Mouse (Mus musculus): ENCODE data around the gene Doc2b. TPM values are rescaled to one million over a fixed set of nuclear protein-coding genes. Genes with fewer than 3 reads are reported as not detected.

The Doc2b gene
- total RNA-seq (2021), result 10 to 100 TPM; 10.6 to 23.5 TPM
- 9.5 and 13.9 TPM in 2 replicates for polyA plus RNA-seq (2012; rRNA removed)
- long read RNA-seq, full-length matches to known transcripts, result 1 of 5 reads
- long read RNA-seq, partial matches to known transcripts, result 0 of 5 reads
- long read RNA-seq, other reads (novel, unspliced or antisense), result 4 of 5 reads

DNA sequence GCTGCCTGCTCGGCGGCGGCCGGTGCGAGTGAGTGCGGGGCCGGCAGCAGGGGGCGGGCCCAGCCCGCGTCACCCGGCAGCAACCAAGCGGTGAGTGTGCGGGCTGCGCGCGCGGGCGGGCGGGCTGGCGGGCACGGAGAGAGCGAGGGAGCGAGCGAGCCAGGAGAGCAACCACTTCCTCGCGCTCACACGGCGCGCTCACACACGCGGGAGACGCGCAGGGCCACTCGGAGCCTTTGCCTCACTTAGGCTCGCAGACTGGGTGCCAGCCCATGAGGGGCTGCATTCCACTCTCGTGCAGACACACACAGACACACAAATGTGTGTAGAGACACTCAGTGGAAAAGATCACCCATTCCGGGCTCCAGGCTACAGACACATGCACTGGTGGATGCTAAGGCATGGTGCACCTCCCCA is at the start of gene Doc2b:
TSS of gene Doc2b (minus strand) at position 21 of the 417 bp plus-strand sequence.
- peak; percentile 81 for DNase-seq

DNA sequence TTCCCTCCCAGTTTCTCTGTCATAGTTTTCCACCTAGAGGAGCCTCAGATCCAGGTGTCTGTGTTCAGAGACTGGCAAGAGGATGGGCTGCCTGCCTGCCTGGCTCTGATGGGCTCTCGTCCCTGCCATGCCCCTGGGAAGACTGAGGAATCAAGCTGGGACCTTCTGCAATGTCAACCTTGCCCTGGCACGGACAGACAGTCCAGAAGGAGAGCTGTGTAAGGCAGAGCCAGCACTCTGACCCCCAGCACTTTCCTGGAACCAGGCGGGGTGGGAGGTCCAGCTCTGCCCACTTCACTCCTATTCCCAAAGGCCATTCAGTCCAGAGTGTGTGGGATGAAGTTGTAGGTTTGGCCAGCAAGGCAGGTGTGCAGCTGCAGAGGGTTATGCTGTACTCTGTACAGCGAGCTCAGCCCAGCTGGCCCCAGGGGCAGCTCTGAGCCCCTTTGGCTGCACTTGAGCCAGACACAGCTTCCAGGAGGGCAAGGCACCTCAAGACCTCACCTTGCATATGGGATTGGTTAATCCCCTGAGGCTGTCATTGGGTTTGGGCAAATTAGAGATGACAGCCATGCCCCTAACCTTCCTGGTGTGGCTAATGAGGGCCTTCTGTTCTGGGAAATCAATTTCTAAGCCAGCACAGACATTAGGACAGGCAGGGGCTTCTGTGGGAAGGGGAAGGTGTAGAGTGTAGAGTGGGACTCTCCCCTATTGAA is 47.2 kb upstream of the Doc2b start:
- no peak for DNase-seq

DNA sequence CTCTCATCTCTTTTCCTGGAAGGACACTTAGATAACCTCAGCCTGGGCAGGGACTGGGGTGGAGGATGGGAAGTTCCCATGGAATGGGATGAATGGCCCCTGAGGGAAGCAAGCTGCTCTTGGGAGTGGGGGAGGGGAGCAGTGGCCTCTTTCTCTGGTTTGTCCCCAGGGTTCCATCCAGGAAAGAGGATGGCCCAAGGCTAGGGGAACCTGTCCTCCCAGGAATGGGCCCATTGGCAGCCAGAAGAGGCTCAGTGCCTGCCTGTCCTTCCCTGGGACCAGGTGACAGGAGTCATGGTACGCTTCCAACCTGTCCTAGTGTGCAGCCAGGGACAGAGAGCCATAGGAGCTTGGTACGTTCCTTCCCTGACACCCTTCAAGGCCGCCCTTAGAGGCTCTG is 45.7 kb upstream of the Doc2b start:
- DNase-seq, result no peak

DNA sequence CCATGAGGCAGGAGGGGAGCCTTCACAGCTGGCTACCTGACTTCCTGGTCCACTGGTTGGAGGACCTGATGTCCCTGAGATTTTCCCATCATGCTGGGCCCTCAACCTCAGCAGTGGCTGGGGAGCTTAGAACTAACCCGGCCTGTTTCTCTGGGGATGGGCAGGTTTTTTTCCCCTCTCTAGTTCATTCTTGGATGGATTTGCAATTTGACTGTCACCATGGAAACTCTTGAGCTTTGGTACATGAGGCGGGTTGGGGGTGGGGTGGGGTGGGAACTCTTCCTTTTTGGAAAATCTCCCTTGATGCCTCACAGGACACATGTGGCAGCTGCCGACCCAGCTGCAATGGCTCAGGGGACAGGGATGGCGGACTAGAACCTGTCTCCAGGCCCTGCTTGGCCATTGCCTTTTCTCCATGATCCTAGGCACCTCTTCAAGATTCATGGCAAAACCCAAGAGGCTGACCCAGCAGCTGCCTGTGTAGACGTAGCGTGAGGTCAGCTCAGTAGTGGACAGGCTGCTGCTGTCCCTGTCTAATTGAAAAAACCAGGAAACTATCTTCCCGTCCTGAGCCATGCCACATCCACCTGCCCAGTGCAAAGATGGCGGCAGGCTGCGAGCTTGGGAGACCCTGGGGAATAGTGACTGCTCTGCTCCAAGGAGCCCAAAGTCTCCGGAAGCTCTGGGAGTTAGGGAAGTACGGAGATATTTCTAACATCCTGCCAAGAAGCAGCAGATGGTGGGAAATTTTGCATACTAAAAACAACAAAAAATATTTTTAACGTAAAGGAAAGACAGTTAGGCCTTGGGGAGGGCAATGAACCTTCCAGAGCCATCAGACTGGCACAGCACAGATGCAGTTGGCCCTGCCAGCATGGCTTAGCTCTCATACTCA is 43.9 kb upstream of the Doc2b start:
- DNase-seq, result no peak

DNA sequence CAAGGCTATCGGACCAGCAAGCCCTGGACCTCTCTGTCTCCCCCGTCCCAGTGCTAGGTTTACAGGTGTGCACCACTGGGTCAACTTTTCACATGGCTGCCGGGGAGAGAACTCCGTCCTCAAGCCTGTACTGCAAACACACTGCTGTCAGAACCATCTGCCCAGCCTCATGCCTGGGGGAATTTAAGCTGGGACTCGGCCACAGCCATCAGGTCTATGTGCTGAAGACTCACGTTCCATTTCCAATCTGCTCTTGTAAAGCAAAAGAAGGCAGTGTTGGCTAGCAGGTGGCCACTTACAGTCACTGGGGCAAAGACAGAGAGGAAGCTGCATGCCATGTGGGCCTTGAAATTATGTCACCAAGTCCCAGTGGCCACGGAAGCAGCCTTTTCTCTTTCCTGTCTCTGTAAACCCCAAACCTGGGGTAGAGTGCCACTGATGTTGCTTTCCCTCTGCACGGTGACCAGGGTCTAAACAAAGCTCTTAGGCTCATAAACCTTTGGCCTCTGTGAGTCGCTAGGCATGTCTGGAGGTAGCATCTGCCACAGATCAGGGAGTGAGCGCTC is 43.1 kb upstream of the Doc2b start:
- no peak for DNase-seq

DNA sequence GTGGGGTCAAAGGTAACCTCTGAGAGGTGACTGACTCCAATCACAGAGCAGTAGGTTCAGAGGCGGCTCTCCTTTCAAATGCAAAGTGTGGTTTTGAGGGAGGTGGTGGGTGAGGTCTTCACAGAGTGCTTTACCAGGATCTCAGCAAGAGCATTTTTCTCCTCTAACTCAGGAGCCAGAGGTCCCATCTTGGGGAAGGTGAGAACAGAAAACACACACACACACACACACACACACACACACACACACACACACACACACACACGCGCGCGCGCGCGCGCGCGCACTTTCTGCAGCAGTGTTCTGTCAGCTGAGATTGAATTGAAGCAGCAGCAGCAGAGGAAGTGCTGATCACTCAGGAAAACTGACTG is 40.4 kb upstream of the Doc2b start:
- no peak for DNase-seq

DNA sequence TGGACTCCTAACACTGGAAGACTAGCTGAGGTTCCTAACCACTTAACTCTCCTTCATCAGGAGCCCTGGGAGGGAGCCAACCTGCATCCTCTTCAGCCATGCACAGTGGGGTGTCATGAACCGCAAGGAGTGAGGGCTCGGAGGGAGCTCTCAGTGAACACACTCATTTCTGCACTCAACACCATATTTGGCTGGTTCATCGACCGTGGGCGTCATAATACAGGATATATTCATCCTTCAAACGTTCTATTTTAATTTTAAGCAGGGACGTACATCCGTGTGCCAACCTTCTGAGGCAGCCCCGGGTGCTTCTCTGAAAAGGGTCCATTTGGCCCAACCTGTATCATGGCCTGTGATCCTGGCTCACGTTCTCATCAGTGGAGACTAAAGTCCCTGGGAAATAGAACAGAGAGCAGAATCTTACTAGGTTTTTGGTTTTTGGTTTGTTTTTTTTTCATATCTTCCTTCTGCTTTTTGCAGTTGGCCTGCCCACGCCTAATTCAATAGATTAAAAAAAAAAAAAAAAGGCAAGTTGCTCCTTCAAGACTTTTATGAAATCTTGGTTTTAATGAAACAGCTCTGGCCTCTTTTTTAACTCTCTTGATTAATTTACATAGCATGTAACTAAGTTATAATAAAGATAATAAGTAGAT is 39.9 kb upstream of the Doc2b start:
- DNase-seq, result no peak

DNA sequence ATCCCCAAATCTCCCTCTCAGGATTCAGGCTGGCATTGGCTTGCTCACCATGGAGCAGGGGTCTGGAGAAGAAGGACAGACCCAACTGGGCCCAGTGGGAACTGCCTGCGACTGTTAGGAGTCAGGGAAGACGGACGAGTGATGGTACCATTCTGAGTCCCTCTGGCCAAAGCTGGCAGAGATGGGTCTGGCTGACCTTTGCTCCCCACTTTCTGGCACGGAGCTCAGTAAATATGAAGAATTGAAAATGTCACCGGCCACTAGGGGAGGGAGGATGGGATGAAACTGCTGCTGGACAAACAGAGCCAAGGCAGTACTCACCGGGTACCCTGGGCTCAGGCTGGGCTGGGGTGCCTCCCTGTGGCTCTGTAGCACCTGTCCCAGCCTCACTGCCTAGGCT is 37.2 kb upstream of the Doc2b start:
- peak; percentile 35 for DNase-seq

DNA sequence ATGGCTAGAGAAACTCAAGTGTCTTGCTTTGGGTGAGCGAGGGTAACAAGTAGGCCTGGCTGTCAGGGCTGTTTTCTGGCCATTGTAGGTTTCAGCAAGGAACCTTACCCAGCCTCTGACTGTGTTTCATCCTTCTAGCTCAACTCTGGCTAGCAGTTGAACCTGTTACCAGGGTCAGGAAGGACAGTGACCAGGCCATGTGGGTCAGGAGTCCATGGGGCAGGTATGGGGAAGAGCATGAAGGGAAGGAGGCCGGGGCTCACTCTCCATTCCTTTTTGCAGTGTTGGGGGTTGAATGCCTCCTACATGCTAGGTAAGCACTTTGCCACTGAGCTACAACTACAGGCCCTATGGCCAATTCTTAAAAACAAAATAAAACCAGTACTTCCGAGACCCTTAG is 34.5 kb upstream of the Doc2b start:
- DNase-seq, result no peak

DNA sequence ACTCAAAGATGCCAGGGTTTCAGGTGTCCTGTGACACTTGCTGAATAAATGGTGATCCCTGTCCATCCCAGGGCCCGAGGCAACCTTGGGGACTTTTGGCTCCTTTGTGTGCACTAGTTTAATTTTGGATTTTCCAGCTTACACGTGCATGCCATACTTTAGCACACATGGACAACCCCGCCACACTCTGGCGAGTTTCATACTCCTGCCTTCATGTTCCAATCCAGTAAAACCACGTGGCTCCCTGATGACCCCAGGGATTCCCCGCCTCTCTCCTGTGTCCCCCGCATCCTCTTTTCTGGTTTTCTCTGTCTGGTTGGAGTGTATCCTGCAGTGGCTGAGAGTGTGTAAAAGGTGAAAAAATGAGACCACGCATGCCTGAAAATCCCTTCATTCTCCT is 31.6 kb upstream of the Doc2b start:
- DNase-seq, result no peak

DNA sequence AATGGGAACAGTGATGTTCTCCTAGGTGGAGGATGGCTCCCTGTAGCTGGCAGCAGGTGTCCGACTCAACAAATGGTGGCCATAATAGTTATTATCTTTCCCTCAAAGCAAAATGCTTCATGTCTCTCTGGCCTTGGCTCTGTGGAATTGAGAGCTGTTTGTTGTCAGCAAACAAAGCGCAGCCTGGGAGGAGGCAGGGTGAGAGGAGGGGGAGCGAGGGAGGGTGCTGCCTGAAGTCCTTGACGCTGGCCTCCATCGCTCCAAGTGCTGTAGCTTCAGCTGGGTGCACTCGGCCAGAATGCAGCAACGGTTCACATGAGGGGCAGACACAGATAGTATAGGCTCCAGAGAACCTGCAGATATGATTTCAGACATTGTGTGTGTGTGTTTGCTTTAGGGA is 27.7 kb upstream of the Doc2b start:
- DNase-seq, result peak; percentile 73

DNA sequence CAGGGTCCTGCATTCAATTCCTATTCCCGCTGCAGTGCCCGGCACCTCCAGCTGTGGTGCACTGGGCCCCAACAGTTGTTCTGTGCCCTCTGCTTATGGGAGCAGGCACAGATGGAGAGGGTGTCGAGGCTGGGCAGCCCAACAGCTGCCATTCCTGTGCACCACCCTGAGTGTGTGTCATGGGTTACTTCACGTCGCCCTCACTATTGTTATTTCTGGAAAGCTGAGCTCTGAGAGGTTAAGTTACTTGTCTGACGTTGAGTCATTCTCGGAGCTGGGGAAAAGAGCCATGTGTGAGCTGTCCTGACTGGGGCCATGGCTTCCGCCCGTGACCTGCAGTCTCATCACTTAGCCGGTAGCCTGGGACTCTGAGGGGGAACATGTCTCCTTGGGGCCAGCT is 17.2 kb upstream of the Doc2b start:
- DNase-seq, result peak; percentile 80

DNA sequence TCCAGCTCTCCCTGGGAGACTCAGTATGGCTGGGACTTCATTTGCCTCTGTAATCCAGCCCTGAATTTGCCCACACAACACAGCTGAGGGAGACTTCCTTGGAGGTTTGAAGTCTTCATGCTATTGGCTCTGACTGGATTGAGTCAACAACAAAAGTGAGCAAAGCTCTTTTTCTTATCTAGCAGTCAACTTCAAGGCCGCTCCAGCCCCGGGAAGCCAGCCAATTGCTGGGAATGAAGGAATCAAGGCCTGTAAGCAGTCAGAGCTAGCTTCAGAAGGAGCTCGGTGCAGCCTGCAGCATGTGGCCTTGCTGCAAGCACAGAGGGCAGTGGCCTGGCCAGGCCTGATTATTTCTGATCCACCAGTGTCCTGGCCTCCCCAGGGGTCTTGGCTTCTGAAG is 16.1 kb upstream of the Doc2b start:
- peak; percentile 99 for DNase-seq

DNA sequence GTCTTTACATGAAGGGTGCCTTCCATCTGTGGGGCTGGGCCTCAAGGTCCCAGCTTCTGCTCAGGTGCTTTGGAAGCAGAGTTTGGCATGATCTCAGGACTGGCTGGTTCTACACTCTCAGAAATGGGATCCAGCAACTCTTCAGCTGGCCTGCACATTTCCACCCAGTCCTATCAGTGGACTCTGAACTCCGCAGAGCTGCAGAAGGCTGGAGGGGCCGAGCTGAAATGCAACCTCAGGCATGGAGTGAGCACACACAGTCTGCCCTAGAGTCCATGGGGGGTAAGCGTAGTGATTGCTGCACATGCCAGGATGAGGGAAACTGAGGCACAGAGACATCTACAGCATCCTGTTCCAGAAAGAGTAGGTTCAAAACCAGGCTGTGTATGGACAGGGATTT is 14.7 kb upstream of the Doc2b start:
- no peak for DNase-seq

DNA sequence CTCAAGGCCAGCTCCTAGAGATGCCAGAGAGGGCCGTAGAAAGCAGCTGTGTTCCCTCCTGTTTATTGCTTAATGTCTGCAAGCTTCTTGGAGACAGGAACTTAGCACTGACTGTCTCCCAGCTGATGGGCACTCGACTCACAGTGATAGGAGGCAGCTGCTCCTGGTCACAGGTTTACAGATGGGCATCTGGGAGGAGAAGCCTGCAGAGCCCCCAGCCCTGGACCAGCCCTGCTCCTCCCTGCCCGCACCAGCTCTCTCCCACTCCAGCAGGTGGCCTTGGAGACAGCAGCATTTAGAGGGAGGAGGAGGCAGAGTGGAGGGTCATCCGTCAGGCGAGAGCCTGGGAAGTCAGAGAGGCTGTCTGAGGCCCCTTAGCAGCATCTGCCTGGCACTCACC is 11.6 kb upstream of the Doc2b start:
- peak; percentile 64 for DNase-seq

DNA sequence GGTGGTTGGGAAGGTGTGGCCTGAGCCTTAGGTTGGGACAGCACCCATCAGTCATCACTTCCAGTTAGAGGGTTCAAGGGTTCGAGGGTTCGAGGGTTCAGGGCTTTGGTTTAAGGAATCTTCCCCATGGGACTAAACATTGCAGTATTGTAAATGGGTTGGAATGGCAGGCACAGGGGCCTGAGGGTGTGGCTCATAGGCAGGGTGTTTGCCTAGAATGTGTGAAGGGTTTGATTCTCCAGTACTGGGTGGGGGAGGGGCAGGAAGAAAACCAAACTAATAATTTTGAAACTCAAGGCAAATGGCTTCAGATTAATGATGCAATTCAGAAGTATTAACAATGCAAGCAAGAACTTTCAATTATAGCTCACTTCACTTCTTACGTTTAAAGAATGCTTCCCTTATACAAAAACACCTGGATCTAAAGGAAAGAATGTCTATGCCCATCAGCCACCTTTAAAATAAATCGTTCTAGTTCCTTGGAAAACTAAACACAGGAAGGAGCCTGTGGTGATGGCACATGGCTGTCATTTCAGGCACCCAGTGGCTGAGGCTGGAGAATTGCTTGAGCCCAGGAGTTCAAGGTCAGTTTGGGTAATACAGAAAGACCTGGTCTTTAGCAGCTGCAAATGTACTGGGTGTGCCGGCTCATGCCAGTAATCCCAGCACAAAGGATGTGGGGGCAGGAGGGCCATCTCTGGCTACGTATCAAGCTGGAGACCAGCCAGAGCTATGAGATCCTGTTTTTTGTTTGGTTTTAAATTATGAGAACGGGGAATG is 6.1 kb upstream of the Doc2b start:
- no peak for DNase-seq

DNA sequence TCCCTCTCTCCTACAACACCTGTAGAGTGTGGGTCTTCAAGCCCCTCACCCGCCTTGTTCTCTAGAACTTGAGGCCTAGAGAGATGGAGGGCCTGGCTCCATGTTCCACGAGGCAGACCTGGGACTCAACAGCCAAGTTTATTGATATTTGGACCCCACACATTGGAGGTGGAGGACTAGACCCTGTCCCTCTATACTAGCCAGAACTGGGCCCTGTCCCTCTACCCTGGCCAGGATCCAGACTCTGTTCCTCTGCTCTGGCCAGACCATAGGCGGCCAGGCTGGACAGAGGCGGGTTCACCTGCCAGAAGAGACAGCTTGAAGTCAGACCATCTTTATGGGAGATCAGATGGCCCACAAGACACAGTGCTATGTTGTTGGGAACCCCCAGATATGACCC is 5.5 kb upstream of the Doc2b start:
- DNase-seq, result no peak

DNA sequence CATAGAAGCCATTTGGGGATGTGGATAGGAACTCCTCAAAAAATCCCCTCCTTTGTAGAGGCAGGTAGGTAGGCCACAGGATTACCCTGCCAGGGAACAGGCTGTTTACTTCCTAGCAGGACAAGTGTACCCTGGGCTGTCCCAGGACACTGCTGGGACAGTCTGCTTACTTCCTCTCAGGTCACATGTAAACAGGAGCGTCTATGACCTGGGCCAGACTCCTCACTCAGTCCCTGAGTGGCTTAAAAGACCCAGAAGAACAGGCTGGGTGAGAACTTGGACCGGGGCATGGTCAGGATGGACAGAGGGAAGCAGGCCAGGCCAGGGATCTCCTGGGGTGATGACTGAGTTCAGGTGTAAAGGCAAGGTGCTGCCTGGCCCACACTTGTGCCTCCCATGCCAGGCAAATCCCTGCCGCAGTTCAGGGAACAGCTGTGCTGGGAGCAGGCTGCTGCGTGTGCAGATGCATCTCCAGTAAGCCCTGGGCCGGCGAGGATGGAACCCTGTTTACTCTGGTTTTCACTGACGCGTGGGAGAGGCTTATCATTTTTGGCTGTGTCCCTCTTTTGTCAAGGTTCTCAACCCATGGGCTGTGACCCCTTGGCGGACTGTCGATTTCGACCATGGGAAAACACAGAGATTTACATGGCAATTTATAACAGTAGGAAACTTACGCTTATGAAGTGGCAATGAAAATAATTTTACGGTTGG is 842 bp upstream of the Doc2b start:
- no peak for DNase-seq

DNA sequence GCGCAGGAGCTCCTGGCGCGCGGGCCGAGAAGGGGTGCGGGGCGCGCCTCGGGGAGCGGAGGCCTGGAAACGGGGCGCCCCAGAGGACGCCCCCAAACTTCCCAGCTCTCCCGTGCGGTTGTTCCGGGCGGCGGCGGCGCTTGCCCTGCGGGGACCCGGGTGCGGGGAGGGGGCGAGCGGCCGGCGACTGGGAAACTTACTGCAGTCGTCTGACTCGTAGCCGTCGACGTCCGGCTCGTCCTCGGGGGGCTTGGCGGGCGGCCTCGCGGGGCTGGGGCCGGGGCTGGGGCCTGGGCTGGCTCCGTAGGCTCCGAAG is 570 bp downstream of the Doc2b start:
- no peak for DNase-seq

DNA sequence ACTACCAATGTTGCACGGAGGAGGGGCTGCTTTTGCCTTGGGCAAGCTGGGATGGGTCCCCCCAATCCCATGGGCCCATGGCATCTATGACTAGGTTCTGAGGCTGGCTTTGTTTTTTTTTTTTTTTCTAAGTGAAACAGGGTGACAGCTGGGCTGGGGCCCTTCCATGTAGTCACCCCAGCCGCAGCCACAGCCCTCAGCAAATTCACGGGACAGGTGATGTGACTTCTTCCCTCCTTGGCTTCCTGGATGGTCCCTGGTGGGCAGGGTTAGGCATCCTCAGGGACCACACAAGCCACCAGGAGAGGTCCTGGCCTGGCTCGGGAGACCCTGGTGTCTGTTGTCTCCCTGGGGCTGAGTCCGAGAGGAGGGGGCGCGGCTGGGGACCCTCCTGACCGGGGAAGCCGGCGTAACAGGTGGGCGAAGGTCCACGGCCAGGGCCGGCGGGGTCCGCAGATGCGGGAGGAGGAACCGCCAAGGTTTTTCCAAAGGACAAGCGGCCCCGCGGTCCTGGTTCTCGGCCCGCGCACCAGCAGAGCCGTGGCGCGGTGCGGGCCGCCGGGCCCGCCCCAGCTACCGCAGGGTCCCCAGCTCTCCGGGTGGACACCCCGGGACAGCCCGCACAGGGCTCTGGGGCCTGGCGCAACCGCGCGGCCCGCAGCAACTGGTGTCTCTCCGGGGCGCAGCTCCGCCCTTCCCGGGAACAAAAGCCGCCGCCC is 1.1 kb downstream of the Doc2b start:
- DNase-seq, result peak; percentile 73

Data from adrenal gland, adult 2 months (tissue).